Mouse (Mus musculus): ENCODE data around the gene Slc6a5. TPM values are rescaled to one million over a fixed set of nuclear protein-coding genes. Genes with fewer than 3 reads are reported as not detected.
"Not testable (repeated sequence)": the region's sequence is repeated elsewhere in the genome, so short reads cannot be mapped to it uniquely, and the experiment has no call there.

Gene Slc6a5
- total RNA-seq, 2 experiments from 2014 or later: not detected

- no peak for ATAC-seq (replicated peaks; ENCODE audit: low FRiP score, poor library complexity, severe bottlenecking)
Observed at GRCm38 (mm10) chr7:49911147-49911946, 1.4 kb downstream of the Slc6a5 start.

GRCm38 (mm10) chr7:49911947-49912262, 2.0 kb downstream of the Slc6a5 start:
- no peak for ATAC-seq (replicated peaks; ENCODE audit: low FRiP score, poor library complexity, severe bottlenecking)

- ATAC-seq (replicated peaks; ENCODE audit: low FRiP score, poor library complexity, severe bottlenecking): no peak
Observed at GRCm38 (mm10) chr7:49913164-49913563, 3.2 kb downstream of the Slc6a5 start.

GRCm38 (mm10) chr7:49913728-49914328, 3.9 kb downstream of the Slc6a5 start:
- ATAC-seq (replicated peaks; ENCODE audit: low FRiP score, poor library complexity, severe bottlenecking): no peak

GRCm38 (mm10) chr7:49914946-49915345, 5.0 kb downstream of the Slc6a5 start:
- ATAC-seq (replicated peaks; ENCODE audit: low FRiP score, poor library complexity, severe bottlenecking): no peak

- ATAC-seq (replicated peaks; ENCODE audit: low FRiP score, poor library complexity, severe bottlenecking): no peak
Observed at GRCm38 (mm10) chr7:49915471-49915870, 5.5 kb downstream of the Slc6a5 start.

DNA sequence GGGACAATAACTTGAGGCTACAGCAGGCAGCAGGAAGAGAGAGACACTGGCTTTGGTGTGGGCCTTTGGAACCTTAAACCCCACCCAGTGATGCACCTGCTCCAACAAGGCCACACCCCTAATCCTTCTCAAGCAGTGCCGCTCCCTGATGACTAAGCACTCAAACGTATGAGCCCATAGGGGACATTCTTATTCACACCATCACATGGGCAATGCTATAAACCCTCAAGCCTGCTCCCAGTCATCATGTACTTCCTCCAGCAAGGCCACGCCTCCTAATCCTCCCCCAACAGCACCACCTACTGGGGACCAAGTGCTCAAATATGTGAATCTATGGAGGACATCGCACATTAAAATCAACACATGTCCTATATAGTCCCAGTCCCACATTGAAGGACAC, 9.5 kb downstream of the Slc6a5 start:
- no peak for ATAC-seq (replicated peaks; ENCODE audit: low FRiP score, poor library complexity, severe bottlenecking)

DNA sequence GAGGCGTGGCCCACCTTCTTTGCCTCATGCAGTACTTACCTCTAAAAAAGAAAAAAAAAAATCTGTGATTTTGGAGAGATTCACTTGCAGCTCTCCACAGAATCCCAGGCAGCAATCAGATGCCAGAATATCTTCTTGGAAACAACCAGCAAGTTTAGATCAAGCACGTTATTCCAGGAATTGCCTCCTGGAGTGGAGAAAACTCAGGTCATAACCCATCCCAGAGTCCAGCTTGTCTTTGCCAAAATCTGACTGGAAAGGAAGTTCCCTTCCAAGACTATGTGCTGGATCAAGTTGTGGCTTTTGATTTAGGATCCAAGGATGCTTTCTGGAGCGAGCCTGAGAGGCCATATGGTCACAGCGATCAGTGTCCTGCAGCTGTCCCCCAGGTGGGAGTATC, 10.8 kb downstream of the Slc6a5 start:
- ATAC-seq (replicated peaks; ENCODE audit: low FRiP score, poor library complexity, severe bottlenecking): no peak

- no peak for ATAC-seq (replicated peaks; ENCODE audit: low FRiP score, poor library complexity, severe bottlenecking)
Observed at GRCm38 (mm10) chr7:49922928-49923327, 13.0 kb downstream of the Slc6a5 start.

GRCm38 (mm10) chr7:49923376-49923775, 13.4 kb downstream of the Slc6a5 start:
- 0 out of 2 replicates have a peak, but pooled peaks have one; percentile 54 for ATAC-seq (replicated peaks; ENCODE audit: low FRiP score, poor library complexity, severe bottlenecking)

- no peak for ATAC-seq (replicated peaks; ENCODE audit: low FRiP score, poor library complexity, severe bottlenecking)
Observed at GRCm38 (mm10) chr7:49928571-49928970, 18.6 kb downstream of the Slc6a5 start.

DNA sequence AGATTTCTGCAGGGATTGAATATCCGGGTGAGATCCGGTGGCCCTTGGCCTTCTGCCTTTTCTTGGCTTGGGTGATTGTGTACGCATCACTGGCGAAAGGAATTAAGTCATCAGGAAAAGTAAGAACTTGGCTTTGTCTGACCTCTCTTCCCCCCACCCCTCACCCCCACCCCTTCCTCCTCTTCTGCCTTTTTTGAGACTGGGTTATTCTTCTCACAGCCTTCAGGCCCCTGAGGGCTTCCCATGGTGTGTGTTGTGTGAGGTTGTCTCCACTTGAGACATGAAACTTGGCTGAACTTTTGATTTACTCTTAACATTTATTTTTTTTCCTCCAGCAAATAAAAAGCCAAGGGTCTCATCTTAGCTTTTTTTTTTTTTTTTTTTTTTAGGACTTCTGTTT, 20.1 kb downstream of the Slc6a5 start:
- no peak for ATAC-seq (replicated peaks; ENCODE audit: low FRiP score, poor library complexity, severe bottlenecking)

GRCm38 (mm10) chr7:49933386-49934115, 23.6 kb downstream of the Slc6a5 start:
- not testable (repeated sequence) for ATAC-seq (replicated peaks; ENCODE audit: low FRiP score, poor library complexity, severe bottlenecking)

DNA sequence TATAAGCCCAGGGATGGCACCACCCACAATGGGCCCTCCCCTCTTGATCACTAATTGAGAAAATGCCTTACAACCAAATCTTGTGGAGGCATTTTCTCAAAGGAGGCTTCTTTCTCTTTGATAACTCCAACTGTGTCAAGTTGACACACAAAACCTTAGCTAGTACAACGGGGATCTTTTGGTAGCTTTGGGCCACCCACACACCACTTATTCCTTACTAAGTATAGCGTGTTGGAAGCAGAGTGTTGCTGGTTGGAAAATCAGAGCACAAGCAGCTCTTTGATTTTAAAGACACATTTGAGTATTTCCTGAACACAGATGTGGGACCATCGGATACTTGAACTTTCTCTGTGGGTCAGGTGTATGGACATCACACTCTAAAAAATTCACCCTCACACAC, 26.9 kb downstream of the Slc6a5 start:
- ATAC-seq (replicated peaks; ENCODE audit: low FRiP score, poor library complexity, severe bottlenecking): no peak

DNA sequence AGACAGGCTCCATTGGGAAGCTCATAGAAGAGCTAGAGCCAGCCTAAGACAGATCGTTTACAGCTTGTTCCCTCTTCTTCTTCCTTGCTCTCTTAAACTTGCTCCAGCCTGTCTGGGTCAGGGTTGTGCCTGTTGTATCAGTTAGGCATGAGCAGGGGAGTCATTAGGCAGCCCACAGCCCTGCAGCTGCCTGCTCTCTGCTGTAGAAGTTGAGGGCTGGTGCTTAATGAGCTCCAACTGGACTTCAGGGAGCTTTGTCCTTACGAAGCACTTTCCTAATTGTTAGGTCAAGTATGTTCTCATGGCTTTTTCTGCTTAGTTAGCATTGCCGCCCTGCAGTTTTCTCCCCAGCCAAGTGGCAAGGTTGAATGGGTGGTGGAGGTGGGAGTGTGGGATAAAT, 32.1 kb downstream of the Slc6a5 start:
- no peak for ATAC-seq (replicated peaks; ENCODE audit: low FRiP score, poor library complexity, severe bottlenecking)

DNA sequence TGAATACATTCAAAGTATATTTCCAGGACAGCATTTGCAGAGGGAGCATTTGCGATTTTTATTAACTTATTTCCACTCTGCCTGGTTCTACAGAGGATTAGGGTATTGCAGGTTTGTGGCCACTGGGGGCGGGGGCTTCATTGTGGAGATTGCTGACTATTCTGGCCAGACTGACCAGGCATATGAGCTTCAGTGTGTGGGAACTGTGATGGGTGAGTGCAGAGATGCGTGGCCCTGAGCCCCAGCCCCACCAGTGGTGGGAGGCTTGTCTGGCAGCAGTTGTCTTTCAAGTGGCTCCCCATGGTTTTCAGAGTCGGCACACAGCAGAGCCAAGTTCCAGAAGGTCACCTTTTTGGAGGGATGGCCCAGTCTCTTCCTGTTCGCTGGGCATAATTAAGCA, 32.5 kb downstream of the Slc6a5 start:
- no peak for ATAC-seq (replicated peaks; ENCODE audit: low FRiP score, poor library complexity, severe bottlenecking)

DNA sequence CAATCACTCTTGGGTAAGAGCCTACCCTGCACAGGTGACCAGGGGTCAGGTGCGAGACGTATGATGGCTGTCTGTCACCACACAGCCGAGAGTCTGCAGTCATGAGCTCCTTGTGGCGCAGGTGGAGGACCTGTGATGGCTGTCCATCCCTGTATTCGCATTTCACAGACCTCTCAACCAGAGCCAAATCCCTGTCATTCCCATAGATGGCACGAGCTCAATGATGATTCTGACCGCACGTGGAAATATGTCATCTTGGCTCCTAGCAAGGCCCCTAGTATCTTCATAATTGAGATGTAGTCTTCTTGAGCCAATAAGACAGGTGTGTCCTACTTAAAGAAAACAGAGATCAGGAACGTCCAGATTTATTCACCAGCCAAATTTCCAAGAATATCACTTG, 36.7 kb downstream of the Slc6a5 start:
- ATAC-seq (replicated peaks; ENCODE audit: low FRiP score, poor library complexity, severe bottlenecking): no peak

DNA sequence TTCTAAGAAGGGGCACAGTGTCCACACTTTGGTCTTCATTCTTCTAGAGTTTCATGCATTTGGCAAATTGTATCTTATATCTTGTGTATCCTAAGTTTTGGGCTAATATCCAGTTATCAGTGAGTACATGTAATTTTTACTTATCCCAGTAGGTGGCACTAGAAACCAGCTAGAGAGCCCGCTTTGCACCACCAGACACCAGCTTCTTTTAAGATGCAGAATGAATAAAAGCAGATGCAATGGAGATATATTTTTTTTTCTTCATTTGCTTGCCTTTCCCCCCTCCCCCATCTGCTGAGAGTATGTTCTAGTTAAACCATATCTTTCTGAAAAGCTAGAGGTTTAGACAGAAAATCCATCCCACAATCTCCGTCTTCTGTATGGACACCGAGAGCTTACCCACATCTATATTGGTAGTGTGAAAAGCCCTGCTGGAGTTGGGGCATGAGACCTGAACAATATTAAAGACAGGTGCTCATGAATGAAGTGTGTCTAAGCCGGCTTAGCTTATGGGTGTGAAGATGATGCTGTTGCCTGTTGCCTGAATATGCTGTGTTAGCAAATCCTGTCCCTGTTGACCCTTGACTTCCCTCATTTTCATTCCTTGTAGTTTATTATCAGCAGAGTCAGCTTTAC, 43.7 kb downstream of the Slc6a5 start:
- no peak for ATAC-seq (replicated peaks; ENCODE audit: low FRiP score, poor library complexity, severe bottlenecking)

- ATAC-seq (replicated peaks; ENCODE audit: low FRiP score, poor library complexity, severe bottlenecking): no peak
Observed at GRCm38 (mm10) chr7:49954834-49955233, 44.9 kb downstream of the Slc6a5 start.

GRCm38 (mm10) chr7:49957142-49957541, 47.2 kb downstream of the Slc6a5 start:
- no peak for ATAC-seq (replicated peaks; ENCODE audit: low FRiP score, poor library complexity, severe bottlenecking)

DNA sequence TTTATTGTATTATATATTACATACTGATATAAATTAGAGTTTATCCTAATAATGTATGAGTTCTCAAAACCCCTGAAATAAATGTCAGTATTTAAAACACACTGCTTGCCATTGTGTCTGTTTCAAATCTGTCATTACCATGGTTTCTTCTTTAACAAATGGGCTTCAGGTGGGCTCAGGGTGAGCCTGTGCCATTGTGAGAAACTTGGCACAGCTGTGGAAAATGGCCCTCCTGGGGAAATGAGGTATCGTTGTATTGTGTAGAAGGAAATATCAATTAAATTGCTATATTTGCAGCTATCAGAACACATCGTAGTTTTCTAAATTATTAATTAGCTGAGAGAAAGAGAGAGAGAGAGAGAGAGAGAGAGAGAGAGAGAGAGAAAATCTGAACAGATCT, 53.8 kb downstream of the Slc6a5 start:
- no peak for ATAC-seq (replicated peaks; ENCODE audit: low FRiP score, poor library complexity, severe bottlenecking)
